Mouse (Mus musculus) forebrain, embryonic 13.5 days (tissue): ENCODE results near the gene Tec. TPM values are rescaled to one million over a fixed set of nuclear protein-coding genes. Genes with fewer than 3 reads are reported as not detected.

ENCODE experiments used
- ATAC-seq: fragments of 200-750 bp; cut with Nextera tagmentation; 2 replicates; pipeline ENCODE4 v1.8.0; 2017
- H3K27ac ChIP-seq: fragments of 300-500 bp; sonication (generic); 2 replicates; pipeline ENCODE4 v1.5.1; 2015; ENCODE audit warnings: inconsistent platforms, mild to moderate bottlenecking, moderate library complexity
- H3K27me3 ChIP-seq: fragments of 300-500 bp; sonication (generic); 2 replicates; pipeline ENCODE4 v1.6.1; 2015; ENCODE audit warnings: mild to moderate bottlenecking, inconsistent platforms
- H3K36me3 ChIP-seq: fragments of 300-500 bp; sonication (generic); 2 replicates; pipeline ENCODE4 v1.6.1; 2015; ENCODE audit warnings: mild to moderate bottlenecking, inconsistent platforms; ENCODE audit not compliant: poor library complexity, severe bottlenecking
- H3K4me1 ChIP-seq: fragments of 300-500 bp; sonication (generic); 2 replicates; pipeline ENCODE4 v1.6.1; 2015; ENCODE audit warnings: inconsistent platforms
- H3K4me2 ChIP-seq: fragments of 300-500 bp; sonication (generic); 2 replicates; pipeline ENCODE4 v1.6.1; 2015; ENCODE audit warnings: inconsistent platforms, mild to moderate bottlenecking, moderate library complexity
- H3K4me3 ChIP-seq: fragments of 300-500 bp; sonication (generic); 2 replicates; pipeline ENCODE4 v1.5.1; 2015; ENCODE audit warnings: mild to moderate bottlenecking, inconsistent platforms
- H3K9ac ChIP-seq: fragments of 300-500 bp; sonication (generic); 2 replicates; pipeline ENCODE4 v1.6.1; 2015; ENCODE audit warnings: mild to moderate bottlenecking, inconsistent platforms
- H3K9me3 ChIP-seq: fragments of 300-500 bp; sonication (generic); replicated peaks from 2 replicates; pipeline ENCODE4 v1.6.1; 2016; ENCODE audit warnings: inconsistent platforms
- WGBS: fragments of 180-500 bp; shearing (Covaris S2); methylation state at CpG from one replicate; pipeline ENCODE4 v1.1.7; 2015; 5-methylcytosine and 5-hydroxymethylcytosine counted together
- polyA plus RNA-seq: library from polyadenylated mRNA; unstranded; fragments of >200 nt; fragmentation: Nextera tagmentation; extraction: Ambion mirVana; gene quantifications from 2 replicates; pipeline ENCODE4 v1.2.1, GENCODE M21; 2015

The Tec gene
- polyA plus RNA-seq, 1 experiment from 2014 or later, result 3.1 TPM

DNA sequence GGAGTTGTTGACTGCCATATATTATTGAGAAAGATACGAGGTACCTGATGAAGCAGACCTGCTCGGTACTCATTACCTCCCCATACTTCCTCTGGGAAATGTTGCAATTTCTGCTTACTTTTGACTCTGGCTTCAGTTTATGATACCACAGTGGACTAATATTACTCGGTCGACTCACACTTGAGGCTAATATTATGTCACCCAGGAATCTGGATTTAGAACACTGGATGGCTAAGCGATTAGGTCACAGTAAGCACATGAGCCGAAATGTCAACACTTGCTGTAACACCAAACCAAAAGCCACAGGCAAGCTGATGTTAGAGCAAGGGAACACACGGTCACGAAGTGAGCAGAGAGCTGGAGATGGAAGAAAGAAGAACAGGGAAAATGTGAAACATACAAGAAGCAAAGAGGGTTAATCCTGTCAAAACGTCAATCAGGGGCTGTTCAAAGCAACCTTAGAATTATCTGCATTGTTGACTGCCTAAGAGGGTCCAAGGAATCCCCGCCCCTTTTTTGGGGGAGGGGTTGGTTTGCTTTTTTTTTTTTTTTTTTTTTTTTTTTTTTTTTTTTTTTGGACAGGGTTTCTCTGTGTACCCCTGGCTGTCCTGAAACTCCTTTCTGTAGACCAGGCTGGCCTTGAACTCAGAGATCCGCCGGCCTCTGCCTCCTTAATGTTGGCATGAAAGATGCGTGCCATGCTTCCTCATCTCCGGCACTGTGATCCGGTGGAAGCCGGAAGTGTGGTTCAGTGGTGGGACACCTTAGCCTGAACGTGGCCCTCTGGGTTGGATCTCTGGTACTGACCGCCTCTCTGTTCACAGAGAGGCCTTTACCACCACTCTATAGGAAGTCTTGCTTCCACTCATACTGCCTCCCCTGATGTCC is 36.9 kb upstream of the Tec start:
- no peak for ATAC-seq
- 86% methylated on average over 18 of the region's 18 CpGs for WGBS
- H3K9ac ChIP-seq, result no peak overlapping the region

GRCm38 (mm10) chr5:72902876-72903516 is 34.7 kb upstream of the Tec start:
- WGBS, result 86% methylated on average over 3 of the region's 3 CpGs
- no peaks in the 10 kb centered on the region; the same call in 1 of the 2 replicates for H3K27me3 ChIP-seq

More for the DNA sequence above, 36.9 kb upstream of the Tec start:
- Histone ChIP-seq H3K9me3 (no peaks in the 10 kb centered on the region), H3K36me3 (no peaks in the 10 kb centered on the region), H3K27ac (no peak overlapping the region), H3K4me2 (no peak overlapping the region), H3K4me3 (no peak overlapping the region), H3K4me1 (peaks cover 7% of the 10 kb centered on the region; the same call in 1 of the 2 replicates), H3K27me3 (no peaks in the 10 kb centered on the region; the same call in 1 of the 2 replicates)

DNA sequence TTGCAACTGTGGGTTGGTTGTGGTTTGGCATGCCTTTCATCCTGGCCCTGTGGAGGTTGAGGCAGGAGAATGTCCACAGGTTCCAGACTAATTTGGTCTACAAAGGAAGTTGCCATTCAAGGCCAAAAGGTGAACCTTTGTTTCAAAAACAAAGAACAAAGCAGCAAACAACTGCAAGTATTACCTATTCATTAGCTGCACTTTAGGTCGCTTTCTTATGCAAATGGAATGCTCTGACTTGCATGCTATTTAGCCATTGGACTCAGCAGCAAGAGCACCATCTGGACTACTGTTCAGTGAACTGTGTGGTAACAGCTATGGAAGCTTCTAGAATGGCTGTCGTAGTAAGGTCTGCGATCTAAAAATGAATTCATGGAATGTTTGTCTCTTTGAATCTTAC is 34.0 kb upstream of the Tec start:
- H3K9ac ChIP-seq, result no peak overlapping the region
- no peaks in the 10 kb centered on the region for H3K36me3 ChIP-seq
- no peak for ATAC-seq
- no peak overlapping the region for H3K27ac ChIP-seq
- H3K9me3 ChIP-seq, result no peaks in the 10 kb centered on the region
- peaks cover 7% of the 10 kb centered on the region; the same call in 1 of the 2 replicates for H3K4me1 ChIP-seq
- no peak overlapping the region for H3K4me2 ChIP-seq
- WGBS, result 30% methylated on average over 3 of the region's 3 CpGs
- H3K4me3 ChIP-seq, result no peak overlapping the region
- H3K27me3 ChIP-seq, result no peaks in the 10 kb centered on the region

More at GRCm38 (mm10) chr5:72902876-72903516, 34.7 kb upstream of the Tec start:
- Histone ChIP-seq H3K27ac (no peak overlapping the region), H3K4me2 (no peak overlapping the region), H3K4me3 (no peak overlapping the region), H3K9me3 (no peaks in the 10 kb centered on the region), H3K36me3 (no peaks in the 10 kb centered on the region), H3K4me1 (peaks cover 7% of the 10 kb centered on the region; the same call in 1 of the 2 replicates), H3K9ac (no peak overlapping the region)
- ATAC-seq, result no peak

DNA sequence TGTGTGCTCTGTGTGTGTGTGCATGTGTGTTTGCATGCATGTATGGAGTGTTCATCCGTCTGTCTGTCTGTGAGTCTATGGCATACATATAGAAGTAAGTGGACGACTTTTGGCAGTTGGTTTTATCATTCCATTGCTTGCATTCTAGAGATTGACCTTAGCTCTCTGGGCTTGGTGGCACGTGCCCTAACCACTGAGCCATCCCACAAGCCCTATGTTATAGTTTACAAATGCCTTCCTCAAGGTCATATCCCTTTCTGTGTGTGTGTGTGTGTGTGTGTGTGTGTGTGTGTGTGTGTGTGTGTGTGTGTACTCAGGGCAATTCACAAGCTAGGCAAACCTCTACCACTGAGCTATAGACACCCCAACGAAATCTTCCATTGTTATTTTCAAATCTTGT is 33.6 kb upstream of the Tec start:
- H3K9ac ChIP-seq, result no peak overlapping the region
- WGBS, result 82% methylated on average over 4 of the region's 4 CpGs
- no peak overlapping the region for H3K4me2 ChIP-seq
- H3K36me3 ChIP-seq, result no peaks in the 10 kb centered on the region
- H3K4me1 ChIP-seq, result peaks cover 7% of the 10 kb centered on the region; the same call in 1 of the 2 replicates
- no peaks in the 10 kb centered on the region for H3K27me3 ChIP-seq
- no peak overlapping the region for H3K4me3 ChIP-seq
- H3K9me3 ChIP-seq, result no peaks in the 10 kb centered on the region
- ATAC-seq, result no peak
- H3K27ac ChIP-seq, result no peak overlapping the region

GRCm38 (mm10) chr5:72899255-72899654 is 31.0 kb upstream of the Tec start:
- no peaks in the 10 kb centered on the region for H3K9me3 ChIP-seq
- no peaks in the 10 kb centered on the region for H3K27me3 ChIP-seq
- H3K4me1 ChIP-seq, result peaks cover 7% of the 10 kb centered on the region; the same call in 1 of the 2 replicates
- H3K27ac ChIP-seq, result no peak overlapping the region
- H3K9ac ChIP-seq, result no peak overlapping the region
- ATAC-seq, result no peak
- H3K4me3 ChIP-seq, result no peak overlapping the region
- H3K36me3 ChIP-seq, result no peaks in the 10 kb centered on the region
- H3K4me2 ChIP-seq, result no peak overlapping the region
- WGBS, result 90% methylated on average over 8 of the region's 8 CpGs

GRCm38 (mm10) chr5:72897998-72898397 is 29.7 kb upstream of the Tec start:
- Histone ChIP-seq H3K27me3 (no peaks in the 10 kb centered on the region), H3K27ac (no peak overlapping the region), H3K9me3 (no peaks in the 10 kb centered on the region), H3K9ac (no peak overlapping the region), H3K4me2 (no peak overlapping the region), H3K4me3 (no peak overlapping the region), H3K36me3 (no peaks in the 10 kb centered on the region), H3K4me1 (peaks cover 7% of the 10 kb centered on the region; the same call in 1 of the 2 replicates)
- WGBS, result 55% methylated on average over 6 of the region's 6 CpGs
- no peak for ATAC-seq

GRCm38 (mm10) chr5:72896478-72897279 is 28.4 kb upstream of the Tec start:
- no peak for ATAC-seq
- 74% methylated on average over 18 of the region's 18 CpGs for WGBS
- Histone ChIP-seq H3K36me3 (no peaks in the 10 kb centered on the region), H3K4me1 (no peaks in the 10 kb centered on the region), H3K27ac (no peak overlapping the region), H3K27me3 (no peaks in the 10 kb centered on the region), H3K9ac (no peak overlapping the region), H3K4me3 (no peak overlapping the region), H3K9me3 (no peaks in the 10 kb centered on the region), H3K4me2 (no peak overlapping the region)

GRCm38 (mm10) chr5:72895261-72895660 is 27.0 kb upstream of the Tec start:
- no peak overlapping the region for H3K4me2 ChIP-seq
- H3K9ac ChIP-seq, result no peak overlapping the region
- H3K27ac ChIP-seq, result no peak overlapping the region
- no peaks in the 10 kb centered on the region for H3K9me3 ChIP-seq
- no peak overlapping the region for H3K4me3 ChIP-seq
- 94% methylated on average over 11 of the region's 11 CpGs for WGBS
- H3K4me1 ChIP-seq, result no peaks in the 10 kb centered on the region
- no peaks in the 10 kb centered on the region for H3K27me3 ChIP-seq
- no peaks in the 10 kb centered on the region for H3K36me3 ChIP-seq
- ATAC-seq, result no peak

GRCm38 (mm10) chr5:72893987-72894386 is 25.7 kb upstream of the Tec start:
- Histone ChIP-seq H3K27ac (no peak overlapping the region), H3K36me3 (no peaks in the 10 kb centered on the region), H3K4me2 (no peak overlapping the region), H3K9ac (no peak overlapping the region), H3K4me1 (no peaks in the 10 kb centered on the region), H3K9me3 (no peaks in the 10 kb centered on the region), H3K4me3 (no peak overlapping the region), H3K27me3 (no peaks in the 10 kb centered on the region)
- ATAC-seq, result no peak
- WGBS, result 59% methylated on average over 5 of the region's 5 CpGs

DNA sequence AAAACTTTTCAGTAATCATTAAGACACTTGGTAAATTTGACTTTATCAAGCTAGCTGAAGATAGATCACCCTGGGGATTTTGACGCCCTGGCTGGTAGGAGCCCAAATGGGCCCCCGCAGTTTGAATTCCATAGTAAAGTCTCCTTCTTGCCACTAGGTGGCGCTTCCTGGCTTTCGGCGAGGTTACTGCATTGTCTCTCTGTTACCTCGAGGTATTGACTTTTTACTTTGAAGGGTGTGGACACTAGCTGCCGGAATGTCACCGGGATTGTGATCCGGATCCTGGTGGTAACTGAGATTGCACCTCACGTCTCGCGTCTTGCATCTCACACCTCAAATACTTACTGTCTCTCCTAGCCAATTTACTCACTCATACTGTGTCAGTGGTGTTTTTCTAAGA is 23.3 kb upstream of the Tec start:
- 5% methylated on average over 12 of the region's 12 CpGs for WGBS
- peak; percentile 51; the same call in 1 of the 2 replicates for ATAC-seq
- H3K27me3 ChIP-seq, result no peaks in the 10 kb centered on the region
- H3K4me2 ChIP-seq, result peak overlapping the region; percentile 20; the same call in 1 of the 2 replicates
- H3K9ac ChIP-seq, result no peak overlapping the region
- H3K9me3 ChIP-seq, result no peaks in the 10 kb centered on the region
- no peak overlapping the region for H3K4me3 ChIP-seq
- H3K36me3 ChIP-seq, result no peaks in the 10 kb centered on the region
- no peak overlapping the region for H3K27ac ChIP-seq
- H3K4me1 ChIP-seq, result no peaks in the 10 kb centered on the region

DNA sequence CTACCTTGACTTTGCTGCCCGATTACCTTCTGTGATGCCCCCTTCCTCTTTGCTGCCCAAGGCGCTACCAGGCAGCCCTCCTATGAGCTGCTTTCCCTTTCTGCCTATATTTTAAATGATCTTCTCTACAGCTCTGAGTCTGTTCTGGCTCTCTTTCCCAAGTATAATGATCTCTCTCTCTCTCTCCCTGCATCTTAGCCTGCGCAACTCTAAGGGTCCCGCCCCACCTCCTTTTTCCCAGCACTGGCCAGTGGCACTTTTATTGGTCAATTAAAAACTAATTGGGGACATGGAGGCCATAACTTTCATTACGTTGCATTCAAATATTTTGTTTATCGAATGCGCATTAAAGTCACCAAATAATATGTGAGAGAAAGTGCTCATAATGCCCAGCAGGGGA is 20.0 kb upstream of the Tec start:
- no peak overlapping the region for H3K9ac ChIP-seq
- H3K4me3 ChIP-seq, result no peak overlapping the region
- no peaks in the 10 kb centered on the region for H3K36me3 ChIP-seq
- WGBS, result 85% methylated on average over 7 of the region's 7 CpGs
- H3K9me3 ChIP-seq, result no peaks in the 10 kb centered on the region
- no peak overlapping the region for H3K4me2 ChIP-seq
- no peak overlapping the region for H3K27ac ChIP-seq
- H3K4me1 ChIP-seq, result no peaks in the 10 kb centered on the region
- no peaks in the 10 kb centered on the region for H3K27me3 ChIP-seq
- ATAC-seq, result no peak
